Mouse (Mus musculus) stomach, embryonic 14.5 days (tissue): Measurements from ENCODE around the gene Pmch. TPM values are rescaled to one million over a fixed set of nuclear protein-coding genes. Genes with fewer than 3 reads are reported as not detected.

Source experiments
- ATAC-seq: fragments of 200-750 bp; cut with Nextera tagmentation; 2 replicates; pipeline ENCODE4 v1.8.0; 2017; ENCODE audit warnings: low read depth, moderate TSS enrichment; ENCODE audit not compliant: insufficient number of reproducible peaks, insufficient read depth, low FRiP score
- H3K27ac ChIP-seq: fragments of 300-500 bp; sonication (generic); 2 replicates; pipeline ENCODE4 v1.5.1; 2014; ENCODE audit warnings: mild to moderate bottlenecking, low read length, moderate library complexity, mixed read lengths
- H3K27me3 ChIP-seq: fragments of 300-500 bp; sonication (generic); 2 replicates; pipeline ENCODE4 v1.6.1; 2014; ENCODE audit warnings: low read length, control low read depth, mixed read lengths; ENCODE audit not compliant: control insufficient read depth, insufficient read depth
- H3K36me3 ChIP-seq: fragments of 300-500 bp; sonication (generic); 2 replicates; pipeline ENCODE4 v1.6.1; 2014; ENCODE audit warnings: mild to moderate bottlenecking, control low read depth, low read length, moderate library complexity, mixed read lengths; ENCODE audit not compliant: control insufficient read depth, insufficient read depth
- H3K4me1 ChIP-seq: fragments of 300-500 bp; sonication (generic); 2 replicates; pipeline ENCODE4 v1.6.1; 2014; ENCODE audit warnings: low read length, control low read depth, mixed read lengths; ENCODE audit not compliant: control insufficient read depth, insufficient read depth
- H3K4me2 ChIP-seq: fragments of 300-500 bp; sonication (generic); replicated peaks from 2 replicates; pipeline ENCODE4 v1.6.1; 2014; ENCODE audit warnings: low read depth, low read length, control low read depth
- H3K4me3 ChIP-seq: fragments of 300-500 bp; sonication (generic); 2 replicates; pipeline ENCODE4 v1.5.1; 2014; ENCODE audit warnings: low read depth, low read length, control low read depth
- H3K9ac ChIP-seq: fragments of 300-500 bp; sonication (generic); replicated peaks from 2 replicates; pipeline ENCODE4 v1.6.1; 2014; ENCODE audit warnings: low read depth, mild to moderate bottlenecking, control low read depth, low read length, moderate library complexity, mixed read lengths
- H3K9me3 ChIP-seq: fragments of 300-500 bp; sonication (generic); 2 replicates; pipeline ENCODE4 v1.6.1; 2016; ENCODE audit warnings: low read depth, low read length, control low read depth; ENCODE audit not compliant: control insufficient read depth
- WGBS: fragments of 180-500 bp; shearing (Covaris S2); extraction: QIAGEN DNeasy Blood & Tissue Kit; methylation state at CpG from one replicate; pipeline ENCODE4 v1.1.7; 2014; 5-methylcytosine and 5-hydroxymethylcytosine counted together
- polyA plus RNA-seq: library from polyadenylated mRNA; unstranded; fragments of >200 nt; fragmentation: Nextera tagmentation; extraction: Ambion mirVana; gene quantifications from 2 replicates; pipeline ENCODE4 v1.2.1, GENCODE M21; 2014

Gene Pmch
- polyA plus RNA-seq, result 0.72 and 1.1 TPM in 2 replicates

- no peak within 1 kb of the TSS for H3K9ac ChIP-seq
- H3K27me3 ChIP-seq, result no peaks in the 10 kb centered on the region
- ATAC-seq, result no peak
- no peaks in the 10 kb centered on the region for H3K9me3 ChIP-seq
- 68% methylated on average over 5 of the region's 5 CpGs for WGBS
- no peak within 1 kb of the TSS for H3K4me2 ChIP-seq
- peaks cover 9% of the 10 kb centered on the region for H3K36me3 ChIP-seq
- no peak within 1 kb of the TSS for H3K4me3 ChIP-seq
- no peaks in the 10 kb centered on the region for H3K4me1 ChIP-seq
- H3K27ac ChIP-seq, result no peak within 1 kb of the TSS
Measured at GRCm38 (mm10) chr10:88090772-88091171, at the start of gene Pmch. Gene Pmch (plus strand): TSS chr10:88091072.

DNA sequence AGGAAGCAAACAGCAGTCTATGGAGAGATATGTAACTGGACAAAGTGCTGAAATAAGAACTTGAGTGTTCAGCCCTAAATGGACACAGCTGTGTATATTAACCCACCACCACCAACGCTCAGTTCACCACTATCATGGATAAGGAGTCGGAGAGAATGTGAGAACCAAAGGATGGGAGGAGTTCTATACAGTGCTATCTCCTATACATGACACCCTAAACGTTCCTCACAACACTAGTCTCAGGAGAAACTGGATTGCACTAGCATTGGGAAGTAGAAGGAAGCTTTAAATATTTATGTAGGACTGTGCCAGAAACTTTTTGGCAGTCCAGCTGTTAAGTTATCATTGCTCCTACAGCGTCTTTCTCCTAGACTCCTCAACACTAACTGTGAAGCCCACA is 46.6 kb upstream of the Pmch start:
- 55% methylated on average over 4 of the region's 4 CpGs for WGBS
- Histone ChIP-seq H3K9ac (no peak overlapping the region), H3K27me3 (no peaks in the 10 kb centered on the region), H3K4me1 (no peaks in the 10 kb centered on the region), H3K4me2 (no peak overlapping the region), H3K27ac (no peak overlapping the region), H3K36me3 (no peaks in the 10 kb centered on the region), H3K4me3 (no peak overlapping the region), H3K9me3 (no peaks in the 10 kb centered on the region)
- no peak for ATAC-seq

GRCm38 (mm10) chr10:88046098-88046771 is 44.6 kb upstream of the Pmch start:
- 51% methylated on average over 11 of the region's 11 CpGs for WGBS

GRCm38 (mm10) chr10:88054233-88054985 is 36.5 kb upstream of the Pmch start:
- no peak overlapping the region for H3K4me3 ChIP-seq
- WGBS, result 63% methylated on average over 14 of the region's 14 CpGs
- H3K4me2 ChIP-seq, result no peak overlapping the region
- no peak overlapping the region for H3K9ac ChIP-seq
- H3K36me3 ChIP-seq, result no peaks in the 10 kb centered on the region
- no peak for ATAC-seq
- H3K27ac ChIP-seq, result no peak overlapping the region; the same call in 1 of the 2 replicates
- H3K9me3 ChIP-seq, result no peaks in the 10 kb centered on the region
- 0 out of 2 replicates have a peak, but pooled peaks cover 3% of the 10 kb centered on the region for H3K4me1 ChIP-seq
- no peaks in the 10 kb centered on the region for H3K27me3 ChIP-seq

More at GRCm38 (mm10) chr10:88046098-88046771, 44.6 kb upstream of the Pmch start:
- H3K27me3 ChIP-seq, result no peaks in the 10 kb centered on the region
- no peak overlapping the region for H3K4me2 ChIP-seq
- no peaks in the 10 kb centered on the region for H3K36me3 ChIP-seq
- H3K4me3 ChIP-seq, result no peak overlapping the region
- no peaks in the 10 kb centered on the region for H3K9me3 ChIP-seq
- no peak for ATAC-seq
- no peak overlapping the region for H3K9ac ChIP-seq
- H3K27ac ChIP-seq, result no peak overlapping the region
- H3K4me1 ChIP-seq, result no peaks in the 10 kb centered on the region

GRCm38 (mm10) chr10:88056950-88057649 is 33.8 kb upstream of the Pmch start:
- ATAC-seq, result no peak
- whole genome bisulfite sequencing, result 37% methylated on average over 14 of the region's 14 CpGs

DNA sequence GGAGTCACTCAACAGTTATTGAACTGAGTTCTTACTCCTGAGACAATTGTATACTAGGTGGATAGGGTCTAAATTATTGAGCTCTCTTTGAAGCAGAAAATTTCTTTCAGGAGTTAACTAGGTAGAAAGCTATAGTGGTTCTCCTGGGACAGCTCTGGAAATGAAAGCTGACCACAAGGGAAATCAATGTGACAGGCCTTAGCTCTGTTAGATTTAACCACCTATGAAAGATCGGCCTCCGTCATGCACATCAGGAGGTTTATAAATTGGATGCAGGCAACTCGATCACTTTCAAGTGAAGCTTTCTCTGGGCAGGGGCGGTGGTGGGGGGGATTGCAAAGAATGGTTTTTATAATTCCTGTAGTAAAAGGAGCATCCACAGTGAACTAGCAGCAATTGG is 27.4 kb upstream of the Pmch start:
- H3K27ac ChIP-seq, result no peak overlapping the region
- ATAC-seq, result no peak
- WGBS, result 88% methylated on average over 4 of the region's 4 CpGs

More at GRCm38 (mm10) chr10:88056950-88057649, 33.8 kb upstream of the Pmch start:
- Histone ChIP-seq H3K27me3 (no peaks in the 10 kb centered on the region), H3K4me1 (0 out of 2 replicates have a peak, but pooled peaks cover 3% of the 10 kb centered on the region), H3K4me2 (no peak overlapping the region), H3K4me3 (no peak overlapping the region), H3K27ac (no peak overlapping the region), H3K9ac (no peak overlapping the region), H3K36me3 (no peaks in the 10 kb centered on the region), H3K9me3 (no peaks in the 10 kb centered on the region)

GRCm38 (mm10) chr10:88064872-88065271 is 26.0 kb upstream of the Pmch start:
- Histone ChIP-seq H3K27me3 (no peaks in the 10 kb centered on the region), H3K36me3 (no peaks in the 10 kb centered on the region), H3K4me2 (no peak overlapping the region), H3K9me3 (no peaks in the 10 kb centered on the region), H3K27ac (no peak overlapping the region), H3K4me3 (no peak overlapping the region), H3K9ac (no peak overlapping the region), H3K4me1 (no peaks in the 10 kb centered on the region)
- ATAC-seq, result no peak
- WGBS, result 58% methylated on average over 2 of the region's 2 CpGs

More for the DNA sequence above, 27.4 kb upstream of the Pmch start:
- Histone ChIP-seq H3K9me3 (no peaks in the 10 kb centered on the region), H3K4me3 (no peak overlapping the region), H3K36me3 (no peaks in the 10 kb centered on the region), H3K4me2 (no peak overlapping the region), H3K27me3 (no peaks in the 10 kb centered on the region), H3K4me1 (no peaks in the 10 kb centered on the region), H3K9ac (no peak overlapping the region)

GRCm38 (mm10) chr10:88067377-88067776 is 23.5 kb upstream of the Pmch start:
- H3K9me3 ChIP-seq, result no peaks in the 10 kb centered on the region
- H3K9ac ChIP-seq, result no peak overlapping the region
- no peak for ATAC-seq
- no peaks in the 10 kb centered on the region for H3K4me1 ChIP-seq
- H3K4me2 ChIP-seq, result no peak overlapping the region
- no peaks in the 10 kb centered on the region for H3K36me3 ChIP-seq
- whole genome bisulfite sequencing, result 87% methylated on average over 3 of the region's 3 CpGs
- no peak overlapping the region for H3K27ac ChIP-seq
- H3K4me3 ChIP-seq, result no peak overlapping the region
- no peaks in the 10 kb centered on the region for H3K27me3 ChIP-seq
